Mouse (Mus musculus): ENCODE results near the gene Gm10840.

DNA sequence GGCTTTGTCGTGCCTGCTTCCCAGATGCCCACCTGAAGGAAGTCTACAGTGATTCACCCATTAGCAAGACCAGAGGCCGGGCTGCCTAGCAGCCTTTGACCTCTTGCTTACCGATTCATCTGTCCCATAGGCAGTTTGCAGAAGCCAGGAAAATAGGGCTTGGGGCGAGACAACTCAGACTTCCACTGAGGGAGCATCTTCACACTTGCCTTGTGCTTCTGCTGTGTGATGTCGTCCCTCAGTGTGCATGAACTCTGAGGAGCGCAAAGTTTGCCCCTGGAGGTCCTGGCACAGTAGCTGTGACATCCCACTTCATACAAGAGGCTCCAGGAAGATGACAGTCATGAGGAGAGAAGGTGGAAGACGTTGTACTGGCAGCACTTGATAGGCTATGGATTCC, 3.5 kb upstream of the Gm10840 start:
- TF ChIP-seq CTCF (conservative IDR thresholded peaks at IDR 0.05; ENCODE audit: insufficient read depth, insufficient read length, low read depth, low read length) = no peak
- no peak for TF ChIP-seq POLR2A (IDR thresholded peaks at IDR 0.05; ENCODE audit: low read depth, low read length)
